ENCODE assay signal across 8 mouse cellular contexts in the genomic region with DNA sequence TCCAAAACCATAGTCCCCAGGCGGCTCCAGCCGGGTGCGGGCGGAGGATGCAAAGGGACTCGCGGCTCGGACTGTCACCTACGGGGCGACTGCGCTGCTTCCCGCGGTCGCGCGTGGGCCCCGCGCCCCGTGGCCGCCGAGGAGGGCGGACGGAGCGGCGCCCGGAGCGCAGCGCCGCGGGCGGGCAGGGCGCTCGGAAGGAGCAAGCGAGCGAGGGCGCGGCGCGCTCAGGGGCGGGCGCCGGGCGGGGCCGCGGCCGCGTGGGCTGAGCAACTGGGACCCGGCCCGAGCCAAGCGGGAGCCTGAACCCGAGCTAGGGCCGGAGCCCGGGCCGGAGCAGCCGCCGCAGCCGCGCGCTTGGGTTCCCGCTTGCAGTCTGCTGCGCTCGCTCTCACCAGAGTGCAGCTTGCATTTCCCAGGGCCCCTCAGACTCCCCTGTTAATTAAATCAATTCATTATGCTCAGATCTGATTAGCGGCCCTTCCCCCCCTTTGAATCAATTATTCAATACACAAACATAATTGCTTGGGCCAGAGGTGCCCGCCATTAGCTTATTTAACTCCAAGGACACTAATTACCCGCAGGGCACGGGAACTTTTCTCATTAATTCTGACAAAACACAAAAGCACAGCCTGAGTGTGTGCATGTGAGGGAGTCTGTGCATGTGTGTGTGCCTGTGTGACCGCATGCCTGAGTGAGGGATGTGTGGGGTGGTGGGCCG. TPM values are rescaled to one million over a fixed set of nuclear protein-coding genes. Genes with fewer than 3 reads are reported as not detected.
DNase-seq lines count a peak whose midpoint lies in the region.

A gene (minus strand): TSS at position 259 of the 721 bp plus-strand sequence.

- no peaks in the 10 kb centered on the region for H3K9me3 ChIP-seq in forebrain, embryonic 10.5 days
- H3K9me3 ChIP-seq in hindbrain, embryonic 10.5 days: no peaks in the 10 kb centered on the region
- no peaks in the 10 kb centered on the region for H3K9me3 ChIP-seq in midbrain, embryonic 10.5 days (replicated peaks)

- H3K4me1 ChIP-seq in forebrain, embryonic 10.5 days: peaks cover 78% of the 10 kb centered on the region
- H3K4me1 ChIP-seq in hindbrain, embryonic 10.5 days (replicated peaks): peaks cover 58% of the 10 kb centered on the region
- H3K4me1 ChIP-seq in midbrain, embryonic 10.5 days: peaks cover 70% of the 10 kb centered on the region

- H3K4me3 ChIP-seq in forebrain, embryonic 10.5 days: peak within 1 kb of the TSS; percentile 75
- H3K4me3 ChIP-seq in hindbrain, embryonic 10.5 days: peak within 1 kb of the TSS; percentile 81
- peak within 1 kb of the TSS; percentile 80 for H3K4me3 ChIP-seq in midbrain, embryonic 10.5 days

- peaks cover 100% of the 10 kb centered on the region for H3K27me3 ChIP-seq in forebrain, embryonic 10.5 days (ENCODE audit: poor library complexity, severe bottlenecking)
- peaks cover 76% of the 10 kb centered on the region for H3K27me3 ChIP-seq in hindbrain, embryonic 10.5 days (ENCODE audit: insufficient read depth, poor library complexity, severe bottlenecking)
- H3K27me3 ChIP-seq in midbrain, embryonic 10.5 days (ENCODE audit: low read depth, poor library complexity, severe bottlenecking): peaks cover 85% of the 10 kb centered on the region

- H3K36me3 ChIP-seq in forebrain, embryonic 10.5 days (replicated peaks): no peaks in the 10 kb centered on the region
- no peaks in the 10 kb centered on the region for H3K36me3 ChIP-seq in hindbrain, embryonic 10.5 days
- H3K36me3 ChIP-seq in midbrain, embryonic 10.5 days: no peaks in the 10 kb centered on the region

- H3K27ac ChIP-seq in forebrain, embryonic 10.5 days: peak within 1 kb of the TSS; percentile 95
- H3K27ac ChIP-seq in hindbrain, embryonic 10.5 days: peak within 1 kb of the TSS; percentile 92
- H3K27ac ChIP-seq in midbrain, embryonic 10.5 days (replicated peaks): peak within 1 kb of the TSS; percentile 94

- WGBS in forebrain, embryonic 10.5 days: under 1% methylated on average over 65 of the region's 67 CpGs
- WGBS in hindbrain, embryonic 10.5 days: under 1% methylated on average over 67 of the region's 67 CpGs
- WGBS in midbrain, embryonic 10.5 days: under 1% methylated on average over 67 of the region's 67 CpGs

- DNase-seq in frontal cortex, adult 2 months (ENCODE audit: extremely low spot score in 1 of 2, low spot score in 1 of 2): no peak
- DNase-seq in frontal cortex, postnatal 10 days (ENCODE audit: low spot score in 2 of 2): no peak
- peak; percentile 65 for DNase-seq in adrenal gland, postnatal 25 days
- DNase-seq in forebrain, embryonic 10.5 days (ENCODE audit: extremely low spot score, low spot score): peak; percentile 78
- peak; percentile 51 for DNase-seq in hindbrain, embryonic 10.5 days (ENCODE audit: low spot score)
- no peak for DNase-seq in left cerebral cortex, adult 8-10 months (ENCODE audit: low spot score in 2 of 2)
- peak; percentile 61 for DNase-seq in midbrain, embryonic 10.5 days (ENCODE audit: low spot score)
- DNase-seq in c-Kit-positive CD71-positive TER-119-positive erythroid progenitor cells, embryonic 14.5 days (ENCODE audit: low spot score): no peak

RNA-seq across cellular contexts. Expression of the gene that starts here (rescaled TPM):
- polyA plus RNA-seq in frontal cortex, adult 2 months (2012; rRNA removed): 35.1 and 35.6 TPM in 2 replicates
- 4.6 and 6.0 TPM in 2 replicates for total RNA-seq in adrenal gland, postnatal 25 days (2021)
- 21.9 and 29.6 TPM in 2 replicates for polyA plus RNA-seq in forebrain, embryonic 10.5 days (2016; fragmentation: Nextera tagmentation; extraction: Ambion mirVana)
- polyA plus RNA-seq in hindbrain, embryonic 10.5 days (2016; fragmentation: Nextera tagmentation; extraction: Ambion mirVana): 26.1 and 37.6 TPM in 2 replicates
- 10 to 100 TPM in 3 of 4 experiments, 1 to 10 TPM in 1; 9.9 to 15.0 (median 11.5) TPM for total RNA-seq in left cerebral cortex, adult 8-10 months (2022)
- 34.8 and 57.9 TPM in 2 replicates for polyA plus RNA-seq in midbrain, embryonic 10.5 days (2016; fragmentation: Nextera tagmentation; extraction: Ambion mirVana)

Comparison
In these comparisons a context has a peak if more than half of its experiments do, and no peak if none do; other contexts are left out.
1. DNase-seq: peak in adrenal gland, postnatal 25 days (single experiment), forebrain, embryonic 10.5 days (single experiment), hindbrain, embryonic 10.5 days (single experiment) and midbrain, embryonic 10.5 days (single experiment); none in frontal cortex, adult 2 months (0 of 2), frontal cortex, postnatal 10 days (0 of 2), left cerebral cortex, adult 8-10 months (0 of 2) and c-Kit-positive CD71-positive TER-119-positive erythroid progenitor cells, embryonic 14.5 days (single experiment).
2. Peak in every context shown above with its lines, with median percentiles within 50 percentile points of each other: H3K27ac ChIP-seq and H3K4me3 ChIP-seq.